Mouse (Mus musculus) embryonic facial prominence, embryonic 13.5 days (tissue): ENCODE measurements around the gene Fam89a. TPM values are rescaled to one million over a fixed set of nuclear protein-coding genes. Genes with fewer than 3 reads are reported as not detected.

Source experiments
- ATAC-seq: fragments of 200-750 bp; cut with Nextera tagmentation; 2 replicates; pipeline ENCODE4 v1.8.0; 2017; ENCODE audit warnings: low read depth; ENCODE audit not compliant: insufficient number of reproducible peaks, insufficient read depth, low FRiP score, low TSS enrichment
- H3K27ac ChIP-seq: fragments of 300-500 bp; sonication (generic); 2 replicates; pipeline ENCODE4 v1.5.1; 2015; ENCODE audit warnings: moderate library complexity, mild to moderate bottlenecking, inconsistent platforms
- H3K27me3 ChIP-seq: fragments of 300-500 bp; sonication (generic); 2 replicates; pipeline ENCODE4 v1.6.1; 2015; ENCODE audit warnings: mild to moderate bottlenecking, inconsistent platforms
- H3K36me3 ChIP-seq: fragments of 300-500 bp; sonication (generic); 2 replicates; pipeline ENCODE4 v1.6.1; 2015; ENCODE audit warnings: mild to moderate bottlenecking, inconsistent platforms
- H3K4me1 ChIP-seq: fragments of 300-500 bp; sonication (generic); 2 replicates; pipeline ENCODE4 v1.6.1; 2015; ENCODE audit warnings: inconsistent platforms
- H3K4me2 ChIP-seq: fragments of 300-500 bp; sonication (generic); 2 replicates; pipeline ENCODE4 v1.6.1; 2015; ENCODE audit warnings: moderate library complexity, mild to moderate bottlenecking, inconsistent platforms
- H3K4me3 ChIP-seq: fragments of 300-500 bp; sonication (generic); 2 replicates; pipeline ENCODE4 v1.5.1; 2015; ENCODE audit warnings: mild to moderate bottlenecking, inconsistent platforms
- H3K9ac ChIP-seq: fragments of 300-500 bp; sonication (generic); 2 replicates; pipeline ENCODE4 v1.6.1; 2015; ENCODE audit warnings: mild to moderate bottlenecking, inconsistent platforms
- H3K9me3 ChIP-seq: fragments of 300-500 bp; sonication (generic); 2 replicates; pipeline ENCODE4 v1.6.1; 2016; ENCODE audit warnings: inconsistent platforms
- WGBS: fragments of 180-500 bp; shearing (Covaris S2); methylation state at CpG from one replicate; pipeline ENCODE4 v1.1.7; 2015; ENCODE audit warnings: mixed read lengths; 5-methylcytosine and 5-hydroxymethylcytosine counted together
- polyA plus RNA-seq: library from polyadenylated mRNA; unstranded; fragments of >200 nt; fragmentation: Nextera tagmentation; extraction: Ambion mirVana; gene quantifications from 2 replicates; pipeline ENCODE4 v1.2.1, GENCODE M21; 2015

The Fam89a gene
- polyA plus RNA-seq, 1 experiment from 2014 or later = 2.8 TPM

DNA sequence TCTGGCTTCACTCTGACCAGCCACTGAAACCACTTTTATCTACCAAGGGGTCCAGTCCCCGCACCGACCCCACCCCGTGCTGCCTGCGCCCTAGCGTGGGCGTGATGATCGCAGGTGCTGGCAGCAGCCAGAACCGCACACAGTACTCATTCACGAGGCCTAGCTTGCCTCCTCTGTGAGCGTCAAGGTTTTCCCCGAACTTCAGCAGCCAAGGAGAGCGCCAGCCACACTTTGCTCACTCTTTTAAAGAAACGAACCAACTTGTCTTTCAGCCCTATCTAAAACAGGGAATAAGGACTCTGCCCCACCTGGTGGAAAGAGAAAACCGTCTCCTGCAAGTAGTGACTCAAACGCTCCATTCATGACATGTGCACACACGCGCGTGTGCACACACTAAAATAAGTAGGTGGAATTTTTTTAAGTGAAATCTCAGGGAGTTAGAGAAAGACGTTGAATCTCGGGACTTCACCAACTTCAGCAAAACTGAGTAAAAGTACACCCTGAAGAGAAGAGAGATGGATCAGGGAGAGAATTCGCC lies 762 bp upstream of the Fam89a start:
- Histone ChIP-seq H3K9ac (no peak overlapping the region), H3K36me3 (no peaks in the 10 kb centered on the region), H3K4me2 (peak overlapping the region; percentile 91), H3K4me1 (peaks cover 27% of the 10 kb centered on the region), H3K27me3 (peaks cover 63% of the 10 kb centered on the region), H3K9me3 (no peaks in the 10 kb centered on the region), H3K27ac (no peak overlapping the region), H3K4me3 (peak overlapping the region; percentile 53; the same call in 1 of the 2 replicates)
- WGBS = 29% methylated on average over 21 of the region's 21 CpGs
- 0 out of 2 replicates have a peak, but pooled peaks have one; percentile 12 for ATAC-seq

DNA sequence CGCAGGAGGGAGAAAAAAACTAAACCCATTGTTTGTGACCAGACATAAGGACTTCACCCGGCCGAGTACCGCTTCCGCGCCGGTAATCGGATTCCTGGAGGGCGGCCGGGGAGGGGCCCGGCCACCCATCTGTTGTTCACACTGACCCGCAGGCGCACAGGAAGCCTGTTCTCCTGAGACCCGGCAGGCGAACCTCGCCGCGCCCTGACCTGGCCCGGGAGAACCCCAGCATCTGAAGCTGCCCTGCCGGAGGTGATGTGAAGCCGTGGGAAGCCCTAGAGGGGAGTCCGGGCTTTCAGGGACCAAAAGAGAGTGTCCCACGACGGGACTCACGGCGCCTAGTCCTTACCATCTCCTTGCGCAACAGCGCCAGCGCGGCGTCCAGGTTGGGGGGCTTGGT lies 441 bp downstream of the Fam89a start:
- Histone ChIP-seq H3K36me3 (no peaks in the 10 kb centered on the region), H3K4me2 (peak overlapping the region; percentile 91), H3K4me1 (peaks cover 27% of the 10 kb centered on the region), H3K27ac (no peak overlapping the region), H3K4me3 (peak overlapping the region; percentile 53), H3K9me3 (no peaks in the 10 kb centered on the region), H3K27me3 (peaks cover 63% of the 10 kb centered on the region), H3K9ac (peak overlapping the region; percentile 65)
- under 1% methylated on average over 31 of the region's 31 CpGs for WGBS
- ATAC-seq = no peak

DNA sequence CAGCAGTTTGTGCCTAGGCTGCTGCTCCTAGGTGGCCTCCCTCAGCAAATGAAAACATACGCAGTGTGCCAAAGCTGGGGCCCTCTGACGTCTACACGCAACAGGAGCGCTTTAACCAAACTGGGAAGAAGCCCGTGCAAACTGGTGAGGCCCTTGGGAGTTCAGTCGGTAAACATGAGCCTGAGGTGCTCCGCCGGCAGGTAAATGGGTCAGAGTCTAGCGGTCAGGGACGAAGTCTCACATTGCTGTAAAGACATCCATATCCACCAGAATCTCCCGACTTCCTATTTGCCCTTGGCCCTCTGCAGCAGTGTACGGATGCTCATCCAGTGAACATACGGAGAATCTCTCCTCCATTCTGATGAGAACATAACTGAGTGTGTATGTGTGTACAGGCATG lies 5.0 kb downstream of the Fam89a start:
- Histone ChIP-seq H3K9me3 (no peaks in the 10 kb centered on the region), H3K27ac (no peak overlapping the region), H3K4me1 (peaks cover 14% of the 10 kb centered on the region), H3K4me2 (no peak overlapping the region), H3K9ac (no peak overlapping the region), H3K27me3 (peaks cover 26% of the 10 kb centered on the region), H3K36me3 (peaks cover under 1% of the 10 kb centered on the region; the same call in 1 of the 2 replicates), H3K4me3 (no peak overlapping the region)
- no peak for ATAC-seq
- 65% methylated on average over 13 of the region's 13 CpGs for WGBS

- no peak overlapping the region for H3K9ac ChIP-seq
- H3K4me3 ChIP-seq = no peak overlapping the region
- H3K9me3 ChIP-seq = no peaks in the 10 kb centered on the region
- no peak for ATAC-seq
- WGBS = 84% methylated on average over 1 of the region's 1 CpGs
- no peak overlapping the region for H3K27ac ChIP-seq
- no peak overlapping the region for H3K4me2 ChIP-seq
- peaks cover 42% of the 10 kb centered on the region for H3K36me3 ChIP-seq
- H3K27me3 ChIP-seq = no peaks in the 10 kb centered on the region
- H3K4me1 ChIP-seq = peaks cover 3% of the 10 kb centered on the region; the same call in 1 of the 2 replicates
Measured at GRCm38 (mm10) chr8:124739268-124739667, 12.4 kb downstream of the Fam89a start.

- no peaks in the 10 kb centered on the region for H3K9me3 ChIP-seq
- H3K27me3 ChIP-seq = no peaks in the 10 kb centered on the region
- H3K4me1 ChIP-seq = peaks cover 3% of the 10 kb centered on the region; the same call in 1 of the 2 replicates
- ATAC-seq = no peak
- H3K36me3 ChIP-seq = peaks cover 68% of the 10 kb centered on the region
- WGBS = 78% methylated on average over 3 of the region's 3 CpGs
- no peak overlapping the region for H3K4me2 ChIP-seq
- no peak overlapping the region for H3K9ac ChIP-seq
- H3K4me3 ChIP-seq = no peak overlapping the region
- no peak overlapping the region for H3K27ac ChIP-seq
Measured at GRCm38 (mm10) chr8:124735371-124735911, 16.2 kb downstream of the Fam89a start.

GRCm38 (mm10) chr8:124732828-124733227 lies 18.8 kb downstream of the Fam89a start:
- H3K27ac ChIP-seq = no peak overlapping the region
- H3K27me3 ChIP-seq = no peaks in the 10 kb centered on the region
- ATAC-seq = no peak
- H3K4me1 ChIP-seq = no peaks in the 10 kb centered on the region
- H3K36me3 ChIP-seq = peaks cover 92% of the 10 kb centered on the region
- no peak overlapping the region for H3K9ac ChIP-seq
- 87% methylated on average over 8 of the region's 8 CpGs for WGBS
- no peak overlapping the region for H3K4me2 ChIP-seq
- no peaks in the 10 kb centered on the region for H3K9me3 ChIP-seq
- H3K4me3 ChIP-seq = no peak overlapping the region

DNA sequence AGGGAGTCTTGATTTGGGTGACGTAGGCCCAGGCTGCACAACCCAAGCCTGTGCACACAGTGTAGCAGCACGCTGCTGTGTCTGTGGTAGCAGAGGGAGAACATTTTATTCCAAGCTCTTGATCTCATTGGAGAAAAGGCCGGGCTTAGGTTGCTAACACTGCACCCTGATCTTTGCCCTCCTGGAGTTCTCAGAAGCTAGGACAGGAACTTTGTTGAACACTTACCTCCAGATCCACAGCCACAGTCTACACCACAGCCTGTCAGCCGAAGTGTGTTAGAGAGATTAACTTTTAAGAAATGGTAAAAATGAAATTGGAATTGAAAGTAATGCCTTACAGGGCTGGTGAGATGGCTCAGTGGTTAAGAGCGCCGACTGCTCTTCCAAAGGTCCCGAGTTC lies 27.3 kb downstream of the Fam89a start:
- WGBS = 97% methylated on average over 7 of the region's 7 CpGs

GRCm38 (mm10) chr8:124721862-124722515 lies 29.6 kb downstream of the Fam89a start, which contains the start of the genes Ttc13 and Arv1:
Gene Ttc13 (minus strand): TSS chr8:124721983.
Gene Arv1 (plus strand): TSS chr8:124722139.
- peak within 1 kb of the TSS; percentile 86 for H3K9ac ChIP-seq
- under 1% methylated on average over 59 of the region's 59 CpGs for WGBS
- H3K4me1 ChIP-seq = peaks cover 20% of the 10 kb centered on the region
- peak within 1 kb of the TSS; percentile 93 for H3K4me2 ChIP-seq
- H3K9me3 ChIP-seq = no peaks in the 10 kb centered on the region
- H3K27me3 ChIP-seq = no peaks in the 10 kb centered on the region
- ATAC-seq = peak; percentile 100
- H3K27ac ChIP-seq = 0 out of 2 replicates have a peak within 1 kb of the TSS, but pooled peaks have one; percentile 17
- peak within 1 kb of the TSS; percentile 94 for H3K4me3 ChIP-seq
- H3K36me3 ChIP-seq = peaks cover 10% of the 10 kb centered on the region

More for the DNA sequence above, 27.3 kb downstream of the Fam89a start:
- Histone ChIP-seq H3K27me3 (no peaks in the 10 kb centered on the region), H3K9ac (no peak overlapping the region), H3K36me3 (peaks cover 33% of the 10 kb centered on the region), H3K4me2 (no peak overlapping the region), H3K9me3 (no peaks in the 10 kb centered on the region), H3K4me3 (no peak overlapping the region), H3K27ac (no peak overlapping the region), H3K4me1 (peaks cover 20% of the 10 kb centered on the region)
- ATAC-seq = no peak

GRCm38 (mm10) chr8:124720938-124721861 lies 30.4 kb downstream of the Fam89a start:
- H3K27me3 ChIP-seq = no peaks in the 10 kb centered on the region
- H3K4me2 ChIP-seq = peak overlapping the region; percentile 93
- peaks cover 20% of the 10 kb centered on the region for H3K4me1 ChIP-seq
- 3% methylated on average over 31 of the region's 31 CpGs for WGBS
- H3K9me3 ChIP-seq = no peaks in the 10 kb centered on the region
- peaks cover 3% of the 10 kb centered on the region for H3K36me3 ChIP-seq
- H3K9ac ChIP-seq = peak overlapping the region; percentile 86
- H3K27ac ChIP-seq = no peak overlapping the region
- ATAC-seq = peak; percentile 49
- H3K4me3 ChIP-seq = peak overlapping the region; percentile 94

DNA sequence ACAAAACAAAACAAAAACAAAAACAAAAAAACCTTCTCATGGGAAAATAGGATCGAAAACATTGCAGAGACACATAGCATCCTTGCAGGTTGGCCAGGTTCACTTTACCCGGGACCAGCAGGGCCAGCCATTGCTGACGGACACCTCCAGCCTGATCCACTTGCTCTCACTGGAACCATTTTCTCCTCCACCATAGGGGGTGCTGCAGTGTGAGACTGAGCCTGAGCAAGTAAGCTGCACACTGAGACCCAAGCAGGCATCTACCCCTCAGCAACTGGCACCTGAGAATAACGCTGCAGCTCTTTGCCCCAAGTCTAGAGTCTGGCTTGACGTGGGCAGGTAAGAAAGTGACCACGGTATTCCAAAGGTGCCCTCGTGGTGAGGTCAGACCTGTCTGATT lies 31.5 kb downstream of the Fam89a start:
- Histone ChIP-seq H3K27ac (no peak overlapping the region), H3K36me3 (no peaks in the 10 kb centered on the region), H3K9ac (0 out of 2 replicates have a peak overlapping the region, but pooled peaks have one; percentile 86), H3K4me3 (no peak overlapping the region), H3K4me2 (no peak overlapping the region), H3K9me3 (no peaks in the 10 kb centered on the region), H3K27me3 (no peaks in the 10 kb centered on the region), H3K4me1 (peaks cover 20% of the 10 kb centered on the region)
- ATAC-seq = no peak
- WGBS = 81% methylated on average over 7 of the region's 7 CpGs

- peaks cover 5% of the 10 kb centered on the region for H3K4me1 ChIP-seq
- ATAC-seq = no peak
- no peak overlapping the region for H3K27ac ChIP-seq
- H3K36me3 ChIP-seq = peaks cover 30% of the 10 kb centered on the region
- no peaks in the 10 kb centered on the region for H3K27me3 ChIP-seq
- no peak overlapping the region for H3K4me2 ChIP-seq
- H3K9ac ChIP-seq = no peak overlapping the region
- WGBS = 86% methylated on average over 8 of the region's 8 CpGs
- no peaks in the 10 kb centered on the region for H3K9me3 ChIP-seq
- H3K4me3 ChIP-seq = no peak overlapping the region
Measured at GRCm38 (mm10) chr8:124715736-124716135, 35.9 kb downstream of the Fam89a start.
